Mouse (Mus musculus) forebrain, embryonic 12.5 days (tissue): ENCODE data around the gene Hmx2. TPM values are rescaled to one million over a fixed set of nuclear protein-coding genes. Genes with fewer than 3 reads are reported as not detected.
A peak's percentile ranks its signal among the peaks of the same experiment; 100 is the strongest.

Source experiments
- ATAC-seq: fragments of 200-750 bp; cut with Nextera tagmentation; 2 replicates; pipeline ENCODE4 v1.8.0; 2017; ENCODE audit warnings: moderate TSS enrichment; ENCODE audit not compliant: low FRiP score
- H3K27ac ChIP-seq: fragments of 300-500 bp; sonication (generic); 2 replicates; pipeline ENCODE4 v1.5.1; 2016; ENCODE audit warnings: mild to moderate bottlenecking
- H3K27me3 ChIP-seq: fragments of 300-500 bp; sonication (generic); 2 replicates; pipeline ENCODE4 v1.6.1; 2016; ENCODE audit warnings: mild to moderate bottlenecking
- H3K36me3 ChIP-seq: fragments of 300-500 bp; sonication (generic); replicated peaks from 2 replicates; pipeline ENCODE4 v1.6.1; 2016; ENCODE audit warnings: mild to moderate bottlenecking
- H3K4me1 ChIP-seq: fragments of 300-500 bp; sonication (generic); 2 replicates; pipeline ENCODE4 v1.6.1; 2016
- H3K4me2 ChIP-seq: fragments of 300-500 bp; sonication (generic); 2 replicates; pipeline ENCODE4 v1.6.1; 2016; ENCODE audit warnings: mild to moderate bottlenecking, moderate library complexity
- H3K4me3 ChIP-seq: fragments of 300-500 bp; sonication (generic); replicated peaks from 2 replicates; pipeline ENCODE4 v1.5.1; 2016; ENCODE audit warnings: mild to moderate bottlenecking
- H3K9ac ChIP-seq: fragments of 300-500 bp; sonication (generic); 2 replicates; pipeline ENCODE4 v1.6.1; 2016; ENCODE audit warnings: mild to moderate bottlenecking
- H3K9me3 ChIP-seq: fragments of 300-500 bp; sonication (generic); 2 replicates; pipeline ENCODE4 v1.6.1; 2016
- WGBS: fragments of 180-500 bp; shearing (Covaris S2); methylation state at CpG from one replicate; pipeline ENCODE4 v1.1.7; 2016; 5-methylcytosine and 5-hydroxymethylcytosine counted together
- polyA plus RNA-seq: library from polyadenylated mRNA; unstranded; fragments of >200 nt; fragmentation: Nextera tagmentation; extraction: Ambion mirVana; gene quantifications from 2 replicates; pipeline ENCODE4 v1.2.1, GENCODE M21; 2016

The Hmx2 gene
- polyA plus RNA-seq, result 0.96 and 1.6 TPM in 2 replicates

GRCm38 (mm10) chr7:131548473-131548872 lies at the start of gene Hmx2:
Gene Hmx2, plus strand, starts transcription at chr7:131548773.
- Histone ChIP-seq H3K27ac (no peak within 1 kb of the TSS), H3K9me3 (no peaks in the 10 kb centered on the region), H3K9ac (no peak within 1 kb of the TSS), H3K4me1 (peaks cover 21% of the 10 kb centered on the region), H3K27me3 (peaks cover 98% of the 10 kb centered on the region), H3K4me2 (no peak within 1 kb of the TSS), H3K36me3 (no peaks in the 10 kb centered on the region), H3K4me3 (no peak within 1 kb of the TSS)
- 5% methylated on average over 3 of the region's 3 CpGs for WGBS
- no peak for ATAC-seq

- no peaks in the 10 kb centered on the region for H3K36me3 ChIP-seq
- H3K9me3 ChIP-seq, result no peaks in the 10 kb centered on the region
- no peak overlapping the region for H3K4me2 ChIP-seq
- 72% methylated on average over 2 of the region's 2 CpGs for WGBS
- no peak overlapping the region for H3K9ac ChIP-seq
- no peaks in the 10 kb centered on the region for H3K4me1 ChIP-seq
- no peak overlapping the region for H3K27ac ChIP-seq
- ATAC-seq, result no peak
- H3K27me3 ChIP-seq, result peaks cover 5% of the 10 kb centered on the region; the same call in 1 of the 2 replicates
- no peak overlapping the region for H3K4me3 ChIP-seq
These were observed 44.8 kb upstream of the Hmx2 start for GRCm38 (mm10) chr7:131503739-131504138.

GRCm38 (mm10) chr7:131539979-131540378 lies 8.6 kb upstream of the Hmx2 start:
- Histone ChIP-seq H3K9ac (no peak overlapping the region), H3K4me3 (no peak overlapping the region), H3K4me2 (no peak overlapping the region), H3K27me3 (peaks cover 98% of the 10 kb centered on the region), H3K4me1 (peaks cover 33% of the 10 kb centered on the region), H3K9me3 (no peaks in the 10 kb centered on the region), H3K27ac (no peak overlapping the region), H3K36me3 (no peaks in the 10 kb centered on the region)
- no peak; the same call in 1 of the 2 replicates for ATAC-seq
- 1% methylated on average over 7 of the region's 7 CpGs for WGBS

GRCm38 (mm10) chr7:131541184-131542114 lies 7.1 kb upstream of the Hmx2 start:
- H3K9me3 ChIP-seq, result no peaks in the 10 kb centered on the region
- H3K4me2 ChIP-seq, result peak overlapping the region; percentile 61
- H3K4me1 ChIP-seq, result peaks cover 33% of the 10 kb centered on the region
- no peak overlapping the region for H3K9ac ChIP-seq
- no peak for ATAC-seq
- H3K27ac ChIP-seq, result no peak overlapping the region
- WGBS, result 1% methylated on average over 41 of the region's 41 CpGs
- H3K36me3 ChIP-seq, result no peaks in the 10 kb centered on the region
- peaks cover 98% of the 10 kb centered on the region for H3K27me3 ChIP-seq
- peak overlapping the region; percentile 41 for H3K4me3 ChIP-seq

GRCm38 (mm10) chr7:131542115-131542871 lies 6.3 kb upstream of the Hmx2 start, which contains the start of gene Hmx3:
Gene Hmx3, plus strand, starts transcription at chr7:131542867.
- Histone ChIP-seq H3K9ac (peak within 1 kb of the TSS; percentile 21; the same call in 1 of the 2 replicates), H3K27ac (no peak within 1 kb of the TSS), H3K4me3 (peak within 1 kb of the TSS; percentile 41), H3K4me1 (peaks cover 33% of the 10 kb centered on the region), H3K36me3 (no peaks in the 10 kb centered on the region), H3K27me3 (peaks cover 98% of the 10 kb centered on the region), H3K9me3 (no peaks in the 10 kb centered on the region), H3K4me2 (peak within 1 kb of the TSS; percentile 61)
- peak; percentile 73 for ATAC-seq
- WGBS, result under 1% methylated on average over 60 of the region's 65 CpGs

- no peaks in the 10 kb centered on the region for H3K36me3 ChIP-seq
- no peaks in the 10 kb centered on the region for H3K9me3 ChIP-seq
- ATAC-seq, result 0 out of 2 replicates have a peak, but pooled peaks have one; percentile 31
- peak overlapping the region; percentile 41 for H3K4me3 ChIP-seq
- no peak overlapping the region for H3K27ac ChIP-seq
- peak overlapping the region; percentile 61 for H3K4me2 ChIP-seq
- H3K27me3 ChIP-seq, result peaks cover 98% of the 10 kb centered on the region
- under 1% methylated on average over 60 of the region's 71 CpGs for WGBS
- H3K4me1 ChIP-seq, result peaks cover 33% of the 10 kb centered on the region
- peak overlapping the region; percentile 21; the same call in 1 of the 2 replicates for H3K9ac ChIP-seq
These were observed 5.5 kb upstream of the Hmx2 start for GRCm38 (mm10) chr7:131542872-131543622.

GRCm38 (mm10) chr7:131543623-131544481 lies 4.7 kb upstream of the Hmx2 start:
- no peak for ATAC-seq
- Histone ChIP-seq H3K36me3 (no peaks in the 10 kb centered on the region), H3K9me3 (no peaks in the 10 kb centered on the region), H3K4me1 (peaks cover 33% of the 10 kb centered on the region), H3K4me2 (peak overlapping the region; percentile 61), H3K27me3 (peaks cover 98% of the 10 kb centered on the region), H3K9ac (no peak overlapping the region), H3K4me3 (peak overlapping the region; percentile 41), H3K27ac (no peak overlapping the region)
- WGBS, result under 1% methylated on average over 75 of the region's 75 CpGs

GRCm38 (mm10) chr7:131544871-131545270 lies 3.7 kb upstream of the Hmx2 start:
- peaks cover 98% of the 10 kb centered on the region for H3K27me3 ChIP-seq
- H3K4me2 ChIP-seq, result no peak overlapping the region
- H3K4me1 ChIP-seq, result peaks cover 33% of the 10 kb centered on the region
- 1% methylated on average over 5 of the region's 5 CpGs for WGBS
- H3K9me3 ChIP-seq, result no peaks in the 10 kb centered on the region
- no peak overlapping the region for H3K4me3 ChIP-seq
- H3K36me3 ChIP-seq, result no peaks in the 10 kb centered on the region
- no peak overlapping the region for H3K9ac ChIP-seq
- no peak for ATAC-seq
- H3K27ac ChIP-seq, result no peak overlapping the region

- no peak for ATAC-seq
- WGBS, result 1% methylated on average over 13 of the region's 13 CpGs
- Histone ChIP-seq H3K27ac (no peak overlapping the region), H3K4me3 (no peak overlapping the region), H3K27me3 (peaks cover 98% of the 10 kb centered on the region), H3K9ac (no peak overlapping the region), H3K4me2 (no peak overlapping the region), H3K9me3 (no peaks in the 10 kb centered on the region), H3K36me3 (no peaks in the 10 kb centered on the region), H3K4me1 (peaks cover 33% of the 10 kb centered on the region)
These were observed 2.7 kb upstream of the Hmx2 start for GRCm38 (mm10) chr7:131545701-131546385.

GRCm38 (mm10) chr7:131546423-131546822 lies 2.1 kb upstream of the Hmx2 start:
- peaks cover 31% of the 10 kb centered on the region for H3K4me1 ChIP-seq
- no peaks in the 10 kb centered on the region for H3K36me3 ChIP-seq
- H3K4me2 ChIP-seq, result no peak overlapping the region
- peaks cover 98% of the 10 kb centered on the region for H3K27me3 ChIP-seq
- 5% methylated on average over 2 of the region's 2 CpGs for WGBS
- H3K27ac ChIP-seq, result no peak overlapping the region
- no peaks in the 10 kb centered on the region for H3K9me3 ChIP-seq
- no peak overlapping the region for H3K9ac ChIP-seq
- no peak for ATAC-seq
- H3K4me3 ChIP-seq, result no peak overlapping the region

- 2% methylated on average over 5 of the region's 5 CpGs for WGBS
- Histone ChIP-seq H3K4me2 (no peak overlapping the region), H3K27me3 (peaks cover 98% of the 10 kb centered on the region), H3K9ac (no peak overlapping the region), H3K4me1 (peaks cover 26% of the 10 kb centered on the region), H3K4me3 (no peak overlapping the region), H3K27ac (no peak overlapping the region), H3K36me3 (no peaks in the 10 kb centered on the region), H3K9me3 (no peaks in the 10 kb centered on the region)
- ATAC-seq, result no peak
These were observed 1.1 kb upstream of the Hmx2 start for GRCm38 (mm10) chr7:131547481-131547880.
